Mouse (Mus musculus) cerebellum, adult 9-11 months (tissue): ENCODE data around the gene Pip4k2b.
"Not testable (repeated sequence)": the region's sequence is repeated elsewhere in the genome, so short reads cannot be mapped to it uniquely, and the experiment has no call there.

Experiments
- DNase-seq: peaks from one replicate; pipeline ENCODE4 v3.0.0; 2022

Pip4k2b gene

DNA sequence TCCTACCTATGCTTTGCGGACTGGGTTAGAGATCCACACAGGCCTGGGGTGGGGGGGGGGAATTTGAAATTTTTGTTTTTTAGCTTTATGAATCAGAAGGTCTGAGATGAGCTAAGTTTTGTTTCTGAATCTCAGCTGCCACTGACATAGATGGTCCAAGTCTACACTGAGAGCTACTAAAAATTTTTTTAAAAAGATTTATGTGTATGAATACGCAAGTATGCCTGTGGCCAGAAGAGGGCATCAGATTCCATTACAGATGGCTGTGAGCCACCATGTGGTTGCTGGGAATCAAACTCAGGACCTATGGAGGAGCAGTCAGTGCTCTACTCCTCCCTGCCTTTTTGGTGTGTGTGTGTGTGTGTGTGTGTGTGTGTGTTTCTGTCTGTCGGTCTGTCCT, 30.1 kb downstream of the Pip4k2b start:
- DNase-seq: no peak

DNA sequence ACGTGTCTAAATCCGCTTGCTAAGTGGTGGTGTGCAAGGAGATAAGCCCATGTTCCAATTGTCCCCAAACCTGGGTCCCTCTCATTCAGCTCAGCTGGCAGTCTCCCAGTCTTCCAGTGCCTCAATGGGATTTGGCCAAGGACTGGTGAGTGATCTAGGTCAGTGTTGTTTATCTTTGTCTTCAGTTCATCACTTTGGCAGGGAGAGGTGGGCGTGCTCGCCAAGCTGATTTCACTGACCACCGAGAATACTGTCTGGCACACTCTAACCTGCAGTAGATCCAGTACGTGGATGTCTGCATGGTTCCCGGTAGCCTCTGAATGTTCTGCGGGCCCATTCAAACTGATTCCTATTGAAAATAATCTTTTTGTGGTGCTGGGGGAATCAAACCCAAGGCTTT, 30.6 kb downstream of the Pip4k2b start:
- DNase-seq: peak; percentile 74

DNA sequence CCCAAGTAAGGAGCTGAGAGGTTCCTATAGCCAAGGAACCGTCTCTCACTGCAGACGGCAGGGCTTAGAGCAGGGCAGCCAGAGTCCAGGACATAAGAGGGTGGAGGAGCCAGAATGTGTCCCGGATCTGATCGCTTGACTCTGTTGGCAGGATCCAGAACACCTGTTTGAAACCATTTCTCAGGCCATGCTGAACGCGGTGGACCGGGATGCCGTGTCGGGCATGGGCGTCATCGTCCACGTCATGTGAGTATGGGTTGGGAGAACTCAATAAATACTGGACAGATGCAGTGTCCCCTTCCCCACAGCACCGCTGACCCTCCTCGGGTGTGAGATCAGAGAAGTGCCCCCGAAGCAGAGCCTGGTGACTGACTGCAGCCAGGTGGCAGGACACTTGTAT, 32.2 kb downstream of the Pip4k2b start:
- no peak for DNase-seq

DNA sequence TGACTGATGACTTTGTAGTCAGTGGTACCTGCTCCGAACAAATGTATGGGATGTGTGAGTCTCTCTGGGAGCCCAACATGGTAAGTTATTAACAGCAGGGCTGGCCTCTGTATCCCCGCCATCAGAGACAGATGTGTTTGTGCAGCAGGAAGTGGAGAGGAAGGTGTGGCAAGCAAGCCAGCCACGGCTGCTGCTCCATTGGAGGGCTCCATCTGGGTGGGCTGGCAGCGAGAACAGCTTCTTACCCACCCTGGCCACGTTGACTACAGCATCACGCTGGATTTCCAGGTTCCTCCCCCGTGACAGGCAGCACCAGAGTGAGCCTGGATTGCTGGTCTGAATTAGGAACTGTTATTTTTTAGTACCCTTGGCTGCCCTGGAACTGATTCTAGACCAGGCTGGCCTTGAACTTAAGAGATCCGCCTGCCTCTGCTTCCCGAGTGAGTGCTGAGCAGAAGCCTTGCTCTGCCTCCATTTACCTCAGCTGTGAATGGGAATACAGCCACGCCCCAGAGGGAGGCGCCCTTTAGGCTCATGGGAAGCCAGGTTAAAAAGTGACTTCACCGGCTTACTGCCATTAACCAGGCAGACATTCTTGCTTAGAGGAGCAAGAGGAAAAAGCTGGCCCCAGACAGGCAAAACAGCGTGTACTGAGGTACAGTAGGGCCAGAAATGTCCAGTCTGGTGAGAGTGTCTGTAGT, 33.2 kb downstream of the Pip4k2b start:
- DNase-seq: no peak

DNA sequence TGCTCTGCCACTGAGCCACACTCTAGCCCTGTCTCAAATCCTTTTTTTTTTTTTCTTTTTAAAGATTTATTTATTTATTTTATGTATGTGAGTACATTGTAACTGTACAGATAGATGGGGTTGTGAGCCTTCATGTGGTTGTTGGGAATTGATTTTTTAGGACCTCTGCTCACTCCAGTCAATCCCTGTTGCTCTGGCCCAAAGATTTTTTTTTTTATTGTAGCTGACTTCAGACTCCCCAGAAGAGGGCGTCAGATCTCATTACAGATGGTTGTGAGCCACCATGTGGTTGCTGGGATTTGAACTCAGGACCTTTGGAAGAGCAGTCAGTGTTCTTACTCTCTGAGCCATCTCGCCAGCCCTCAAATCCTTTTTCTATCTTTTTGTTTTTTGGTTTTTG, 34.4 kb downstream of the Pip4k2b start:
- DNase-seq: not testable (repeated sequence)

DNA sequence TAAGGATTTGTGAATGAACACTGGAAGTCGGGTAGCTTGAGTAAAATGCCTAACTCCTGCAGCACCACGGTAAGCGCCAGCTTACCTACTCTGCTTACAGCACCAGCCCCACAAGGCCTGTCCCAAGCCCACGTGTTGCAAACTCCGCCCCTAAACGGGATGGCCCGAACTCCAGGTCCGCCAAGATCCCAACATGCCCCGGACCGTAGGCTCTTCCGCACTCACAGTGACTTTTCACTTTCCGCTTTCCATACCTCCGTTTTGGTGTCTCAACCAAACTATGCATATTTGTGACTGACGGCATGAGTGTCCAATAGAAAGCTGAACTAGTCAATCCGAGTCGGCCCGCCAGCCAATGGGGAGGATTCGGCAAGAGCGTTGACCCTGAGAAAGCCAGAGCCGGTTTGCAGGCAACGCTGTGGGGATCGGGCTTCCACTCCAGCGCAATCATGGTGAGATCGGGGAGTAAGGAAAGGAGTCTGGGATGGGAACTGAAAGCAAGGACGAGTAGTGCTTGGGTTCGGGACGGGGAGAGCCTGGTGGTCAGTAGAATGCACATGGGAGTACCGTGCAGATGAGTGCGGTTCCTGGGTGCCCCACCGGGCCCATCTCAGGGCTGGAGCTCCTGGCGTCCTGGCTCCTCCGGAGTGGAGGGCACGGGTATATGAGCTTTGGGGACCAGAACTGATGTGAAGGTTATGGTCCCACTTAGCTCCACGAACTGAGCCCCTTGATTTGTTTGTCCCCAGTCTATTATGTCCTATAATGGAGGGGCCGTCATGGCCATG, 41.3 kb downstream of the Pip4k2b start, which contains the start of gene Psmb3:
Gene Psmb3 (plus strand): TSS at position 361 of the 788 bp plus-strand sequence.
- peak; percentile 99 for DNase-seq

DNA sequence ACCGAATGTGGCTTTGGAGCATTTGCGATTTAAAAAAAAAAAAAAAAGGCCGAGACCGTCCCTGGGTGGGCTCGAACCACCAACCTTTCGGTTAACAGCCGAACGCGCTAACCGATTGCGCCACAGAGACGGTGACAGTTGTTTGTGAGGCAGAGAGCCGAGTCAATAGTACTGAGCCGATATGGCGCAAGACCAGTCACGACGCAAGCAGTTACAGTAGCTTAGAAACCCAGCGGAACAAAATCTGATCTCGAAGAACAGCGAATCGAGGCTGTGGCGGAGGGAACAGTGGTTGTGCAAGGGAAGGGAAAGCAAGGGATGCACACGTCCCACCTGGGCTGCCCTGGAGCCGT, 42.1 kb downstream of the Pip4k2b start:
- peak; percentile 90 for DNase-seq

DNA sequence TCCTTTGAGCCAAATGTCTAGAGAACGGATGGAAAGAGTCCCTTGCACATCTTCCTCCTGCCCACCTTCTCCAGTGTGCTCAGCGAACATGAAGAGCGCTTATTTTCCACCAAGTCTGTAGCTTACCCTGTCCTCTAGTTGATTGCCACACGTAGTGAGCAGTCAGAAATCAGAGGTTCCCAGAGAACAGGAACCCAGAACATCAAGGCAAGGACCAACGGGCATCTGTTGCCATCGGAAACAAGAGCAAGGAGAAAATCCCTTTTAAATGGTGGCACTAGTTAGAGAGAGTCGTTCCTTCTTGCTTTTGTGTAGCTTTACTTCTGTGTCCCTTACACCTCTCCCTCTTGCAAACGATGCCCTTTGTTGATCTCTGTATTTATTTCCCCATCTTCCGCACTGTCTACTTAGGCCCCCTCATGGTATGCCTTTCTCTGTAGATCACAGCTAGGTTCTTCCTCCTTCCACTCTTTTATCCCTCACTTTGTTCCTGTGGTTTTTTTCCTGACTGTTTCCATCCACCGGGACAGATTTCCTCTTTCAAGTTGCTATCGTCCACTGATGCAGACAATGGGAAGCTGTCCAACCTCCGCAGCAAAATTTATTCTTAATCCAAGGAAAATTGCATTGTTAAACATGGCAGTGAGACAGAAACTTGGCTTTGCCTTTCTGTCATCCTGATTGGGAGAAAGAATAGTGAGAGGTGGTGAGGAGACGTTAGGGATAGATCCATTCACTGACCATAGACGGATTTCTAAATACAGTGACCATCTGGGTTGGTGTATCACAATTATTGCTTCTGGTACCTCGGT, 42.7 kb downstream of the Pip4k2b start:
- DNase-seq: peak; percentile 68

DNA sequence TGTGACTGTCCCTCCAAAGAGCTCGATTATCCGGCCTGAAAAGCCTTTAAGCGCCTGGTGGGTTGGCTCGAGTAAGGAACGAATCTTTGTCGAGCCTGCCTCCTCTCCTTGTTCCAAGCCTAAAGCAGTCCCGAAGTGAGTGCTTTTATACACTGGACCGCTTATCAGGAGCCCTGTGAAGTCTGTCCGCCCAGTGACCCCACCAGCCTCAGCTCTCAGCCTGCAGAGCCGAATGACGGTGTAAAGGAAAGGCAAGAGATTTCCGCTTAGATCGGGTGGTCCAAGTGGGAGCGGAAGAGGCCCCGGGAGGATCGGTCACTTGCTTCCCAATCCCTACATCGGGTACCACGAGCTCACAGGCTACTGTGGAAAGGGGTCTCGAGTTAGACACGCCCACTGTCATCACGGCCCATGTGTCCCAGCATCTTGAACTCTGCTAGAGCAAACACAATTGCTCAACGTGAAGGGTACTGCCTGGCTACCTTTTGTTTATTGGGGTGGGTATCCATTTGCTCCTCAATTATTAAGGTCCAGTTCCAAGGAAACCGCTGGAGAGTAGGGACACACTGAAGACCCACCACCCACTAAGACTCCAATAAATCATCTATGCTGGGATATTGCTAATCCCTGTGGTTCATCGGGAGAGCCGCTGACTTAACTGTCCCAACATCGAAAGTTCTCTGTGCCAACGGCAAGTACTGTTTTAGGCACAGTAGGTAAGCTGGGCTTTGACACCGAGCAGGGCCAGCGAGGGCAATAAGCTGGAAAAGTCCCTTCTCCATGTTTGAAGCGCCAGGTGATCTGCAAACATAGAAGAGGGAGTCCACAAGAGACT, 43.5 kb downstream of the Pip4k2b start:
- peak; percentile 72 for DNase-seq

DNA sequence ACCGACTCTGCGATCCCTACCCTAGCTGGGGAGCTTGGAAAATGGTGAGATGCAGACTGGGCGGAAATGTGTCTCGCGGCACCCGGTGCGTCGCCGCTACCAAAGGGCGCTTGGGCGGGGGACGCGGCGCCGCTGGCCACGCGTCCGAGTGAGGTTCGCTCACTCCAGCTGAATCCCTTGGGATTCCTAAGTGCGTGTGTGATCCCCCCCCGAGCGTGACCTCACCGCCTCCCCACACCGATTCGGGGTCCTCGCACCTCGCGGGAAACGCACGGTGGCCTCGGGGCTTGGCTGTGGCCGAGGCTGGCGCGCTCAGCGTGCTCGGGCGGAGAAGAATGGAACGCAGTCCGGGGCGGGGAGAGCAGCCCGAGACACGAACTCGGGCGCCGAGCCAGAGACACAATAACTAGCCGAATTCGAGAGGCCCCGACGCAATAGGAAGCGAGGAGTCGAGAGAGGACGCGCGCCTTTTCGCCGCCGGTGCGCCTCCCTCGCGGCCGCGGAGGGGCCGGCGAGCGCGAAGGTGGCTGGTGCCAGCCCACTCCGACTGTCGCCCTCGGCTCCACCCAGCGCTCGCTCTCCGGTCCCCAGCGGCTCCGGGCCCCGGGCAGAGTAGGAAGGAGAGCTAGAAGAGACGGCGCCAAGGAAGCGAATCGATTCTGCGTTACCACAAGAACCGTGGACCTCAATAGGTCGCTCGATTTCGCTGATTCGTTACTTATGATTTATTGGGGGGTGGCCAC, 44.3 kb downstream of the Pip4k2b start, which contains the start of gene Pcgf2:
Gene Pcgf2 (minus strand): TSS at position 495 of the 743 bp plus-strand sequence.
- DNase-seq: peak; percentile 90

DNA sequence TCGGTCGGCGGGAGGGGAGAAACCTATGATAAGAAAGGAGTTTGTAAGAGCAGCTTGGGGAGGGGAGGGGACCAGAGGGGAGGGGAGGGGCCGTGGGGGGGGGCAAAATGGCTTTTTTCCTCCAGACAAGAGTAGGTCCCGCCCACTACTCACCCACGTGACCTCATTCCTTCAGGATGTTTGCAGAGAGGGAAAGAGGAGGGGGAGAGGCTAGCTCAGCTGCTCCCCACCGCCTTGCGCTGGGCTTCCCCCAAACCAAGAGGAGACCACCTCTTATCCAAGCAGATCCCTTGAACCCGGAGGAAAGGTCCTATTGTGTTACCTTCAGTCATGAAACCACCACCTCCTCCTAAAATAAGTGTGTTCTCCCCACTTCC, 44.9 kb downstream of the Pip4k2b start:
- peak; percentile 89 for DNase-seq

DNA sequence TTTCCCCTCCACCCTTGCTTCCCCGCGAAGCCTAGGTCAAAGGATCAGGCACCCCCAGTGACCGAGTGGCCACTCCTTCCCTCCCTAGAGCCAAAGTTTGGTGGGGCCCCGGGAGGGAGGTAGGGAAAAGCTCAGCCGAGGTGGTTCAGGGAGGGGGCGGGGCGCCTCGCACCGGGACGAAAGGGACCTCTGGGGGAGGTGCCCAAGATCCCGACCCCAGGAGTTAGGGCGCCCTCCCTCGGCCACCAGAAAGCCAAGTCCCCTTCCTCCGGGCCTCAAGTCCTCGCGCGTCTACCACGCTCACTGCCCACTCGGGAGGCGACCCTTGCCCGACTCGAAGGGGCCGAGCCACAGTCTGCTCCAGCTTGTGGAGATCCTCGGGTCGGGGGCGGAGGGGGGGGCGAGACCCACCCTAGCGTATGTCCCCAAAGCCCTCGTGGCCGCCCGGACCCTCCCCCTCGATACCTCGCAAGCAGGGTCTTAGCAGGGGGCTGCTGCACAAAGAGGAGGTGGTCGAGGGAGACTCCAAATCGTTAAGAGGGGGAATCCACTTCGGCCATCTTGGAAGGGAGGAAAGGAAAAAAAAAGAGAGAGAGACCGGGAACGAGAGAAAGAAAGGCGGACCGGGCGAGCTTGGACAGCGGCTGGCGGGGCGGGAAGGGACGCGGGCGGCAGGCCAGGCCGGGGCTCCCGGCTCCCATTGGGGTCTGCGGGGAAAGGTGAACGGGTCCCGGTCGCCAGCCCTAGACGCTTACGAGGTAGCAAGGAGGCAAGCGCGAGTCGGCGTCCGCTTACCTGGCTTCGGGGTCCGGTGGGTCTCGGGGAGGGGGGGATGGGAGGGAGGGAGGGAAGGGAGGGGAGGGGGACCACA, 45.5 kb downstream of the Pip4k2b start:
- peak; percentile 85 for DNase-seq

DNA sequence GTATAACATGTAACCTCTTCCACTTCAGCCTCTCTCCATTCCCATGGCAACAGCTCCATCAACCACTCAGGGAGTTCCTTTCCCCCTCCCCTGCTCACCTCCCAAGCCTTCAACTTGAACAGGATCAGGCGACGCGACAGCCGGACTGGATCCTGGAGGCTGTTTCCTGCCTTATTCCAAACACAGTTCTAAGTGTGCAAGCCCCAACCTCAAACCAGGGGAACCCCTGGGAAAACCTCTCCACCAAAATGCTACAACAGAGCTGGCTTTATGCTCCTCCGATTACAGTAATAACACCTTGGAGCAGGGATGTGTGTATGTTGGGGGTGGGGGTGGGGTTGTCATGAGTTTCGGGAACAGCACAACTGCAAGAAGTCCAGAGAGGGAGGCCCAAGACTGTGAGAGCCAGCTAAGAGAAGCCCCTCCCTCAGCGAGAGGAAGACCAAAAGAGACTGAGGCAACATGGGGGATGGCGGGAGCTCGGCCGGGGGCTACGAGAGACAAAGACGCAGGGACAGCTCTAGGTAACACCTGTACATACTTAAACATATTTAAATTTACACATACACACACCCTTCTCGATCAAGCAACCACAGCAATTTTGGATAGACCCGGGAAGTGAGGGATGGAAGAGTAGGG, 46.5 kb downstream of the Pip4k2b start:
- peak; percentile 63 for DNase-seq

DNA sequence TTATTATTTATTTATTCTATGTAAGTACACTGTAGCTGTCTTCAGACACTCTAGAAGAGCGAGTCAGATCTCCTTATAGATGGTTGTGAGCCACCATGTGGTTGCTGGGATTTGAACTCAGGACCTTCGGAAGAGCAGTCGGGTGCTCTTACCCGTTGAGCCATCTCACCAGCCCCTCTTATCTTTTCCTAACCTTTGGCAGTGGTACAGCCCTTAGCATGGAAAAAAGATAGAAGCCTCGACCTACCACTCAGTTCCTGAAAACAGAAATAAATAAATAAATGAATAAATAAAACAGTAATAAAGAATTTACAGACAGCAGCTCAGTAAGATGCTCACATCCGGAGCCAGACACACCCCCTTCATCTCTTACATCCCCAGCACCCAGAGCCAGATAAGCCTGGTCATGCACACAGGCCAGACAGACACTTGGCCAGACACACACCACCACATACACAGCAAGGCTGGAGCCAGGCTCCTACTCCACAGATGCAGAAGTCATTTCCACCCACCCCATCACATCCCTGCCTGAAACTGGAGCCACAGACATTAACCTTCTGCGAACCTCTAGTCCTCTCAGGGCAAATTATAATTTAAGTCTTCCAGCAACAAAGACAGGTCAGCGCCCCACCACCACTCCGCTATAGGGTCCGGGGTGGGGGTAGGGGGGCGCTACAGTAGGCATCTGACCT, 47.2 kb downstream of the Pip4k2b start:
- DNase-seq: peak; percentile 58

DNA sequence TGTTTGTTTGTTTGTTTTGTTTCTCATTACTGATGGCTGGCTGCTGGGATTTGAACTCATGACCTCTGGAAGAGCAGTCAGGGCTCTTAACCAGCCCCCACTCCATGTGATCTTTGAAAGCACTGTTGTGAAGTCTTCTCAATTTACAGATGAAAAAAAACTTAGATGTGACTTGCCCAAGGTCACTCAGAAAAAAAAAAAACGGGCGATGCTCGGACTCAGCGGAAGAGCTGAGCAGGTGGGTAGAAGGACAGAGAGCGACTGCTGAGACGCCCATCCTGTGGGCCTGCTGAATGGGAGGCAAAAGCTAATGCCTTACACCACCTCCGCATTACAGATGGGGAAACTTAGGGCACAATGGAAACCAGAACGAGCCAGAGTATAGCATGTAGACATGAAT, 47.8 kb downstream of the Pip4k2b start:
- no peak for DNase-seq

DNA sequence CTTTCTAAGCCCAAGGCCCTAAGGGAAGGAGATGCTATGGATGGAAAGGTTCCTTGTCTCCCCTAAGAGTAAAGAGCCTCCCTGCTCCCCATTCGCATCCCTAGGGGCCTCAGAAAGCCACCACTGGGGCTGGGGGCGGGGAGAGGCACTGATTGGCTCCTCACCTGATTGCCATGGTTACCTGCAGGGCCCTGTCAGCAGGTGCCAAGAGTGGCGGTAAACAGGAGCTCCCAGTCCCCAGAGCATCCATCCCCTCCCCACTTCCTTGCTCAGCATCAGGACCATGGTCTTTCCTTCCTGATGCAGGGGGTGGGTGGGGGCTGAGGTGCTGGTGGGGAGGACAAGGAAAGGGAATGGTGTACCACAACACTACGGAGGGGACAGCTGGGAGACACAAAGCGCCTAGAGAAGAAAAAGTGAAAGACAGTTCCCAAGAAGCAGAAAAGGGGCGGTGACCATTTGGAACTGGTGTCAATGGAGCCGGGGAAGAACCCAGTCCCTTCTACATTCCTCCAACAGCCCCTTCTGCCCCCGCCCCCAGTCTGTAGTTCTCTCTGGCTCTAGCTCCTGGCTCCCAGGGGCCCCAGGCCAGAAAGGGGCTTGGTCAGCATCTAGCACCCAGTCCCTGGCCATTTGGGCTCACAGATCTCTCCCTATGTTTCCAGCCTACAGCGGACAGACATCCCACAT, 48.6 kb downstream of the Pip4k2b start:
- DNase-seq: peak; percentile 56

DNA sequence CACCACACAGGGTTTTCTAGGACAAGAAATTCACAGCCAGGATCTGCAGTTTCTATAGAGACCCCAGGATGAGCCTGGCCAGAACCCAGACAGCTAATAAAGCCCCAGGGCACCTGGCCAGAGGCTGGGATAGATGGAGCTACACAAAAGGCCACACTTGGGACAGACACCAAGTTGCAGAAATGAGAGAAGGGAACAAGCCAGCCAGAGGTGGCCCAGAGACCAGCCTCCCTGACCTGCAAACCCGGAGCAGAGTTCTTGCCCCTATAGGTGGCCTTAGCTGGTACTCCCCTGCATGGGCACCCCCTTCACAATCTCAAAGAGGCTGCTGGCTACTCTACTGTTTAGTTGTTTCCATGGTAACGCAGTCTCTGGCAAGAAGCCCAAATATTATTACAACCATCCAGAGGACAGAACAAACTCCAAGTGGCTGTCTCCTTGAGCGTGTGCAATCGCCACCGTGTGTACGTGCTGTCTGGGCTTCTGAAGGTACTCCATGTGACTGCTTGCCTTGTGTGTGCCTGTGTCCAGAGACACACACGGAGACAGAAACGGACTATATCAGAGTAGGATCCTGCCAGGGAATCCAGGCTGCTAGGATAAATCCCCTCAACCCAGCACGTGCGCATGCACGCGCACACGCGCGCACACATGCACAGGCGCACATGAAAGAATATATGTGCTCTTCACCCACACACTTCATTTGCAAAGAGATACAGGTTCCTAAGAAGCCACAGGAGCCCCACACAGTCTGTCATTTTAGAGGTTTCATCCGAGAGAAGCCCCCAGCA, 49.4 kb downstream of the Pip4k2b start:
- DNase-seq: peak; percentile 66

DNA sequence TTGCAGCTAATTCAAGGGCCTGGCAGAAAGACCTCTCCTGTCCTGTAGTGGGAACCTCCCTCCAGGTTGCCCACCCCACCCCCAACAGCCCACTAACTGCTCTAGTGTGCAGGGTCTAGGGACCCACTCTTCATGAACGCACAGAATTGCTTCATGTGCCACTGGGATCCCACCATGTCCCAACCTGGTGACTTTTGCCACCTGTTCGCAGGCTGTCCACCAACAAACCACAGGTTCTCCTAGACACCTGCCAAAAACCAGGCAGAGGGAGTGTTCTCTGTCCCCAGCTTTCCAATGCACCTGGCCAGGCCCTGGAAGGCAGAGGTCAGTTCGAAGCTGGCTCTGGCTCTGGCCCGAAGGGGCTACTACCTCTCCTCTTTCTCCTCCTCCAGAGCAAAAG, 50.1 kb downstream of the Pip4k2b start:
- DNase-seq: no peak
